Mouse (Mus musculus) urinary bladder, postnatal 10 days (tissue): ENCODE results near the gene Srp14.

Experiments used
- DNase-seq: peaks from one replicate; pipeline ENCODE4 v3.0.0; 2022; ENCODE audit warnings: low spot score

Srp14 gene

GRCm38 (mm10) chr2:118431589-118431988 lies 47.9 kb downstream of the Srp14 start:
- no peak for DNase-seq

- no peak for DNase-seq
These were observed 48.9 kb downstream of the Srp14 start for GRCm38 (mm10) chr2:118430630-118431029.

GRCm38 (mm10) chr2:118429297-118429696 lies 50.2 kb downstream of the Srp14 start:
- DNase-seq = no peak

GRCm38 (mm10) chr2:118428296-118428695 lies 51.2 kb downstream of the Srp14 start:
- no peak for DNase-seq
